Mouse (Mus musculus) telencephalon, adult 2 months (tissue): Measurements from ENCODE around the gene Btbd16.
A peak's percentile ranks its signal among the peaks of the same experiment; 100 is the strongest.

Experiments
- DNase-seq: peaks from one replicate; pipeline ENCODE4 v3.0.0-alpha.2; 2011; ENCODE audit warnings: low read depth, low spot score

The Btbd16 gene

DNA sequence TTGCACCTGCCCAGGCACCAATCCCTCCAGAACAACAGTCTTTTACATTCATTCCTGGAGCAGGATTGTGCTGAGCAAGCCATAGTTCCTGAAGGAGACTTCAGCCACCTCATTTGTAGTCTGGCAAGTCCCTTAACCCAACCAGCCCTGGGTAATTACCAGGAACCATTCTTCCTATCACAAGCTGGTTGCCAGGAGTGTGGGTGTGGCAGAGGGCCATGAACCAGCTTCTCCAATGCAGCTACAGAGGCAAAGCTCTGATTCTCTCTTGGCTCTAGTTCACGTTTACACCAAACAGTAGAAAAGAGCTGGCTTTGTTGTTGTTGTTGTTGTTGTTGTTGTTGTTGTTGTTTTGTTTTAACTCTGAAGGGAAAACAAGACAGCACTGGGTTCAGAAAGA, 88.6 kb downstream of the Btbd16 start:
- no peak for DNase-seq

DNA sequence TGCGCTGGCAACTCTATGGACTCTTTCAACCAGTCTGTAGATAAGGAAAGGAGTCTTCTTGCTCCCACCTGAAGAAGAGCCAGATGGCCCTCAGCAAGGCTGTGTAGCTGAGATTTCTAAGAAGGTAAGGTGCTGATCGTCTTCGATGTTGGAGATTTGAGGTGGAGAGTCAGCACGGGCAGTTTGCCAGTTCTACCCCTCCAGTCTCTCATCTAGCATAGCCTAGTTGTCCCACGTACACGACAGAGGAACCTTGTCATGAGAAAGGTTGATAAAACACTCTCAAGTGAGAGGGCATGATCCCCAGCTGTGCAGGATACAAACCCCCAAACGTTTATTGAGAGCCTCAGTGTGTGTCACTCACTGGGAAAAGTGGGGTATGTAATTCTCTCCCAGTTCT, 90.8 kb downstream of the Btbd16 start:
- DNase-seq, result no peak

GRCm38 (mm10) chr7:130865613-130866591, 92.0 kb downstream of the Btbd16 start, which contains the start of gene Plekha1:
Plekha1 (plus strand) TSS chr7:130865756.
- peak; percentile 99 for DNase-seq

DNA sequence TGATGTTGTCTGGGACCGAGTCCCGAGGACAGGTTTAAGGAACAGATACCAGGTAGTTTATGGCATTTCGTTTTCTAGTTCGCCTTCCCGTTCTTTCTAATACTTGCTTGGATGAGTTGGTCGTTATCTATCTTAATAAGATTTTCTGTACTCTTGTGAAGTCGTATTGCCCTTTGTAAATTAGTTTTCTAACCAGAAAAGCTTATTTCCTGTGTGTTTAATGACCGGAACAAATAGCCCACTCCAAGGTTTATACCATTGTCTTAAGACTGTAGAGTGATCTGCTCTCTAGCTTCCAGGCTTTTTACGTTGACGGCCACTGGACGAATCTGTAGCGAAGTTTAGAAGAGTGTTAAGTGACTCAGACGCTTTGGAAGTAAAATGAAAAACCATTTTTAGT, 92.8 kb downstream of the Btbd16 start:
- no peak for DNase-seq

DNA sequence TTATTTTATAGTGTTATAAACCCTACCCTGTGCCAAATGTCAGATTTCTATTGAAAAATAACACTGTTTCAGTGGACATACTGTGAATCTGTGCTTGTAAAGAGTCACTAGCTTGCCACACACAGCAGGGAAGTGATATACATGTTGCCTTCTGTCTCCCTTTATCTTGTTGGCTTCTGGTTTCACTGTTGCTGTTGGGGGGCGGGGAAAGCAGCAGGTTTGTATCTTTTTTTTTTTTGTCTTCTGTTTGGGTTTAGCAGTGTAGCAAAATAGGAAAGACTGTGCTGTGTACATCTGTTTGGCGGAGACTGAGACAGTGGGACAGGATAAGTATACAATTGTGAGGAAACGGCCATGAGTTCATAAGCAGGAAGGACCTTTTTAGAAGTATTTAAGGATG, 93.4 kb downstream of the Btbd16 start:
- DNase-seq, result no peak
